In genomic region chr12:69249766-69250165, GRCm38 (mm10) we compare ENCODE assay signal across 23 mouse cellular contexts. TPM values are rescaled to one million over a fixed set of nuclear protein-coding genes. Genes with fewer than 3 reads are reported as not detected.
"Had no signal": no experiment of that assay in that cellular context is flagged by ENCODE, and none has a peak within 500 bp of the region (broad histone marks: within the 10 kb centered on the region; RNA-seq: fewer than 3 reads in every experiment).

No protein-coding gene starts in this region.

- DNase-seq: gastrocnemius, adult 2 months; gastrocnemius, postnatal 10 days; gastrocnemius, postnatal 25 days; heart, adult 18-20 months; heart, postnatal 10 days; kidney, adult 11 months; kidney, adult 2 months; kidney, adult 9 months; kidney, postnatal 14 days; kidney, postnatal 36 days; left cerebral cortex, postnatal 4 days had no signal

- H3K27ac ChIP-seq: gastrocnemius, adult 2 months; heart, embryonic 10.5 days; hindbrain, embryonic 13.5 days; hindbrain, embryonic 15.5 days; hindbrain, postnatal 0 days; kidney, embryonic 15.5 days; kidney, postnatal 0 days; left cerebral cortex, adult 2 months; limb, embryonic 13.5 days; limb, embryonic 15.5 days; liver, embryonic 12.5 days had no signal

- H3K36me3 ChIP-seq: heart, embryonic 10.5 days; heart, embryonic 12.5 days; hindbrain, embryonic 13.5 days; hindbrain, embryonic 15.5 days; kidney, embryonic 15.5 days; limb, embryonic 13.5 days; limb, embryonic 15.5 days; liver, embryonic 12.5 days had no signal

- H3K9ac ChIP-seq: heart, embryonic 12.5 days; hindbrain, embryonic 13.5 days; hindbrain, embryonic 15.5 days; kidney, embryonic 15.5 days; limb, embryonic 13.5 days; limb, embryonic 15.5 days; liver, embryonic 12.5 days had no signal

- H3K4me1 ChIP-seq: hindbrain, embryonic 13.5 days; hindbrain, embryonic 15.5 days; kidney, embryonic 15.5 days; limb, embryonic 13.5 days; limb, embryonic 15.5 days had no signal

- H3K27me3 ChIP-seq: heart, embryonic 12.5 days; hindbrain, embryonic 13.5 days; hindbrain, embryonic 15.5 days; kidney, embryonic 15.5 days; limb, embryonic 13.5 days; limb, embryonic 15.5 days; liver, embryonic 12.5 days had no signal

- H3K4me3 ChIP-seq: gastrocnemius, adult 2 months; heart, embryonic 10.5 days; heart, embryonic 12.5 days; hindbrain, embryonic 13.5 days; hindbrain, embryonic 15.5 days; kidney, embryonic 15.5 days; left cerebral cortex, adult 2 months; limb, embryonic 13.5 days; limb, embryonic 15.5 days; liver, embryonic 12.5 days had no signal

- H3K9me3 ChIP-seq: heart, embryonic 10.5 days; heart, embryonic 12.5 days; hindbrain, embryonic 13.5 days; hindbrain, embryonic 15.5 days; kidney, embryonic 15.5 days; limb, embryonic 13.5 days; limb, embryonic 15.5 days; liver, embryonic 12.5 days had no signal

- ATAC-seq: hindbrain, postnatal 0 days; intestine, embryonic 16.5 days; liver, embryonic 12.5 days had no signal

- H3K4me2 ChIP-seq: heart, embryonic 12.5 days; hindbrain, embryonic 13.5 days; hindbrain, embryonic 15.5 days; kidney, embryonic 15.5 days; limb, embryonic 13.5 days; limb, embryonic 15.5 days; liver, embryonic 12.5 days had no signal

RNA-seq across cellular contexts. Expression of gene Gm49384, which starts 45.7 kb away (rescaled TPM):
- total RNA-seq: hindbrain, postnatal 0 days had no signal
